Mouse (Mus musculus): Measurements from ENCODE around the gene 1110051M20Rik.

DNA sequence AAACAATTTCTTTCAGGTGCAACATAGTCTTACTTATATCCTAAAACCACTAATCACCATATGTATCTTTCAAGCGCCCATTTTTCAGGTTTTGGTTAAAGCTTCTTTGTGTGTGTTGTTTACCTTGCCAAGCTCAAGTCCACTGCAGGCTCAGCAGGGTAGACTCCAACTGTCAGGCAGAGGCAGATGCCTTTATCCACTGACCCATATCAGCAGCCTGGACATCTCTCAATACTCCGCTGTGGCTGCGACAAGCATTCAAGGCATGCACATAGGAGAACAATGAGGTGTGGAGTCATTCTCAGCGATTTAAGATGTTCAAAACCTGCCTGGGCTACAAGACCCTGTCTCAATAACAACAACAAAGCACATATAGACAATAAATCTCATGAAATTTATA, 50.4 kb downstream of the 1110051M20Rik start:
- TF ChIP-seq CTCF (IDR thresholded peaks at IDR 0.05) (no peak), EP300 (IDR thresholded peaks at IDR 0.05) (no peak)

Measured in lung, postnatal 0 days (tissue).